Mouse (Mus musculus) small intestine, adult 2 months (tissue): Measurements from ENCODE around the gene Pnpla2. TPM values are rescaled to one million over a fixed set of nuclear protein-coding genes. Genes with fewer than 3 reads are reported as not detected.

Experiments
- H3K27ac ChIP-seq: fragments of 200-500 bp; 2 replicates; pipeline ENCODE4 v1.5.1; 2012; ENCODE audit warnings: low read depth, low read length, control low read depth, inconsistent platforms; ENCODE audit not compliant: insufficient read depth
- H3K27me3 ChIP-seq: fragments of 200-500 bp; 2 replicates; pipeline ENCODE4 v1.6.1; 2012; ENCODE audit warnings: mild to moderate bottlenecking, moderate library complexity, low read length, inconsistent platforms; ENCODE audit not compliant: control insufficient read depth, insufficient read depth
- H3K36me3 ChIP-seq: fragments of 200-500 bp; 2 replicates; pipeline ENCODE4 v1.6.1; 2012; ENCODE audit warnings: mild to moderate bottlenecking, low read length, control low read depth, inconsistent platforms; ENCODE audit not compliant: control insufficient read depth, insufficient read depth
- H3K4me1 ChIP-seq: fragments of 200-500 bp; 2 replicates; pipeline ENCODE4 v1.6.1; 2012; ENCODE audit warnings: low read length, inconsistent platforms, mixed read lengths; ENCODE audit not compliant: control insufficient read depth, insufficient read depth, insufficient read length
- H3K4me3 ChIP-seq: fragments of 200-500 bp; 2 replicates; pipeline ENCODE4 v1.5.1; 2012; ENCODE audit warnings: low read depth, mild to moderate bottlenecking, control low read depth, inconsistent platforms, low read length, moderate library complexity
- CTCF ChIP-seq: fragments of 200-500 bp; IDR thresholded peaks from 2 replicates; pipeline ENCODE4 v1.5.1; 2012; ENCODE audit warnings: low read depth, mild to moderate bottlenecking, control low read depth, inconsistent platforms, low read length, moderate library complexity, mixed read lengths; ENCODE audit not compliant: insufficient replicate concordance, insufficient read length; ENCODE audit errors: extremely low read depth
- POLR2A ChIP-seq: fragments of 200-500 bp; IDR thresholded peaks from 2 replicates; pipeline ENCODE4 v1.6.1; 2012; ENCODE audit warnings: low read depth, mild to moderate bottlenecking, control low read depth, inconsistent platforms, low read length, moderate library complexity
- WGBS: fragments of 180-500 bp; shearing (Covaris S2); methylation state at CpG from one replicate; pipeline ENCODE4 v1.1.7; 2018; 5-methylcytosine and 5-hydroxymethylcytosine counted together
- polyA plus RNA-seq: library from polyadenylated mRNA; depleted of rRNA; stranded (reverse); fragments of >200 nt; gene quantifications from 2 replicates; pipeline ENCODE4 v1.2.3, GENCODE M21; 2012

Pnpla2 gene
- polyA plus RNA-seq, 1 experiment: 319 TPM

GRCm38 (mm10) chr7:141470637-141470944 lies 15.6 kb downstream of the Pnpla2 start:
- H3K36me3 ChIP-seq: peaks cover 27% of the 10 kb centered on the region
- no peaks in the 10 kb centered on the region for H3K27me3 ChIP-seq
- TF ChIP-seq CTCF (no peak), POLR2A (no peak)
- H3K4me3 ChIP-seq: no peak overlapping the region
- H3K4me1 ChIP-seq: peaks cover 27% of the 10 kb centered on the region
- WGBS: 94% methylated on average over 10 of the region's 10 CpGs
- H3K27ac ChIP-seq: no peak overlapping the region

- 79% methylated on average over 1 of the region's 1 CpGs for WGBS
- Histone ChIP-seq H3K4me1 (peaks cover 34% of the 10 kb centered on the region), H3K27me3 (no peaks in the 10 kb centered on the region), H3K36me3 (peaks cover 27% of the 10 kb centered on the region), H3K27ac (no peak overlapping the region), H3K4me3 (no peak overlapping the region)
- TF ChIP-seq CTCF: no peak
These were observed 16.2 kb downstream of the Pnpla2 start for GRCm38 (mm10) chr7:141471236-141471635.

- 73% methylated on average over 6 of the region's 6 CpGs for WGBS
These were observed 17.2 kb downstream of the Pnpla2 start for GRCm38 (mm10) chr7:141472226-141472625.

GRCm38 (mm10) chr7:141472763-141473162 lies 17.8 kb downstream of the Pnpla2 start:
- no peak for TF ChIP-seq POLR2A
- no peak for TF ChIP-seq CTCF
- Histone ChIP-seq H3K4me1 (peaks cover 37% of the 10 kb centered on the region), H3K27me3 (no peaks in the 10 kb centered on the region), H3K27ac (no peak overlapping the region), H3K36me3 (peaks cover 27% of the 10 kb centered on the region), H3K4me3 (no peak overlapping the region)
- WGBS: 91% methylated on average over 6 of the region's 6 CpGs

More at GRCm38 (mm10) chr7:141472226-141472625, 17.2 kb downstream of the Pnpla2 start:
- H3K36me3 ChIP-seq: peaks cover 27% of the 10 kb centered on the region
- TF ChIP-seq CTCF: no peak
- no peak for TF ChIP-seq POLR2A
- peaks cover 36% of the 10 kb centered on the region for H3K4me1 ChIP-seq
- no peak overlapping the region for H3K4me3 ChIP-seq
- H3K27ac ChIP-seq: no peak overlapping the region
- no peaks in the 10 kb centered on the region for H3K27me3 ChIP-seq

GRCm38 (mm10) chr7:141474160-141474559 lies 19.2 kb downstream of the Pnpla2 start:
- H3K27ac ChIP-seq: no peak overlapping the region
- peaks cover 27% of the 10 kb centered on the region for H3K36me3 ChIP-seq
- peak overlapping the region; percentile 89 for H3K4me3 ChIP-seq
- under 1% methylated on average over 5 of the region's 5 CpGs for WGBS
- H3K4me1 ChIP-seq: peaks cover 26% of the 10 kb centered on the region
- TF ChIP-seq CTCF: no peak
- TF ChIP-seq POLR2A: no peak
- no peaks in the 10 kb centered on the region for H3K27me3 ChIP-seq

- H3K4me1 ChIP-seq: peaks cover 22% of the 10 kb centered on the region
- H3K4me3 ChIP-seq: peak within 1 kb of the TSS; percentile 89
- under 1% methylated on average over 86 of the region's 87 CpGs for WGBS
- H3K36me3 ChIP-seq: peaks cover 21% of the 10 kb centered on the region
- H3K27ac ChIP-seq: peak within 1 kb of the TSS; percentile 72
- no peaks in the 10 kb centered on the region for H3K27me3 ChIP-seq
- TF ChIP-seq POLR2A (peak; percentile 68), CTCF (no peak)
These were observed 20.2 kb downstream of the Pnpla2 start, which contains the start of the genes Polr2l and Tspan4 for GRCm38 (mm10) chr7:141475011-141475804. Gene Polr2l, minus strand, starts transcription at chr7:141475132. Gene Tspan4, plus strand, starts transcription at chr7:141475240.

- WGBS: 1% methylated on average over 12 of the region's 12 CpGs
- TF ChIP-seq CTCF (no peak), POLR2A (no peak)
- Histone ChIP-seq H3K36me3 (peaks cover 15% of the 10 kb centered on the region), H3K27ac (peak overlapping the region; percentile 72), H3K4me3 (peak overlapping the region; percentile 89), H3K4me1 (peaks cover 23% of the 10 kb centered on the region), H3K27me3 (no peaks in the 10 kb centered on the region)
These were observed 20.8 kb downstream of the Pnpla2 start for GRCm38 (mm10) chr7:141475805-141476158.
